Mouse (Mus musculus) embryonic facial prominence, embryonic 11.5 days (tissue): Measurements from ENCODE around the gene Unc93a. TPM values are rescaled to one million over a fixed set of nuclear protein-coding genes. Genes with fewer than 3 reads are reported as not detected.
"Not testable (repeated sequence)": the region's sequence is repeated elsewhere in the genome, so short reads cannot be mapped to it uniquely, and the experiment has no call there.

Experiments used
- ATAC-seq: fragments of 200-750 bp; cut with Nextera tagmentation; replicated peaks from 2 replicates; pipeline ENCODE4 v1.8.0; 2017; ENCODE audit warnings: low read depth; ENCODE audit not compliant: insufficient number of reproducible peaks, low FRiP score, low TSS enrichment
- DNase-seq: peaks from one replicate; pipeline ENCODE4 v3.0.0-alpha.2; 2015; ENCODE audit warnings: low spot score
- H3K27ac ChIP-seq: fragments of 300-500 bp; sonication (generic); replicated peaks from 2 replicates; pipeline ENCODE4 v1.5.1; 2014; ENCODE audit warnings: mild to moderate bottlenecking, low read depth, low read length, control low read depth
- H3K27me3 ChIP-seq: fragments of 300-500 bp; sonication (generic); 2 replicates; pipeline ENCODE4 v1.6.1; 2014; ENCODE audit warnings: mild to moderate bottlenecking, low read length, moderate library complexity, mixed read lengths; ENCODE audit not compliant: control insufficient read depth, insufficient read depth
- H3K36me3 ChIP-seq: fragments of 300-500 bp; sonication (generic); replicated peaks from 2 replicates; pipeline ENCODE4 v1.6.1; 2014; ENCODE audit warnings: low read depth, mild to moderate bottlenecking, low read length, moderate library complexity, mixed read lengths; ENCODE audit not compliant: control insufficient read depth, insufficient read depth
- H3K4me1 ChIP-seq: fragments of 300-500 bp; sonication (generic); 2 replicates; pipeline ENCODE4 v1.6.1; 2014; ENCODE audit warnings: low read length, mixed read lengths; ENCODE audit not compliant: control insufficient read depth, insufficient read depth
- H3K4me2 ChIP-seq: fragments of 300-500 bp; sonication (generic); 2 replicates; pipeline ENCODE4 v1.6.1; 2014; ENCODE audit warnings: low read depth, mild to moderate bottlenecking, control low read depth, low read length, moderate library complexity
- H3K4me3 ChIP-seq: fragments of 300-500 bp; sonication (generic); 2 replicates; pipeline ENCODE4 v1.5.1; 2014; ENCODE audit warnings: low read depth, low read length, control low read depth
- H3K9ac ChIP-seq: fragments of 300-500 bp; sonication (generic); replicated peaks from 2 replicates; pipeline ENCODE4 v1.6.1; 2014; ENCODE audit warnings: mild to moderate bottlenecking, control low read depth, low read length
- H3K9me3 ChIP-seq: fragments of 300-500 bp; sonication (generic); replicated peaks from 2 replicates; pipeline ENCODE4 v1.6.1; 2016; ENCODE audit warnings: mild to moderate bottlenecking, low read length, inconsistent platforms, mixed read lengths; ENCODE audit not compliant: control insufficient read depth
- WGBS: fragments of 180-500 bp; shearing (Covaris S2); extraction: QIAGEN DNeasy Blood & Tissue Kit; methylation state at CpG from one replicate; pipeline ENCODE4 v1.1.7; 2014; 5-methylcytosine and 5-hydroxymethylcytosine counted together
- polyA plus RNA-seq: library from polyadenylated mRNA; unstranded; fragments of >200 nt; fragmentation: Nextera tagmentation; extraction: Ambion mirVana; gene quantifications from 2 replicates; pipeline ENCODE4 v1.2.1, GENCODE M21; 2014

Unc93a gene
- polyA plus RNA-seq, 1 experiment from 2014 or later: not detected

- H3K4me3 ChIP-seq, H3K9me3 ChIP-seq, ATAC-seq, H3K4me1 ChIP-seq, H3K36me3 ChIP-seq, H3K27me3 ChIP-seq, H3K4me2 ChIP-seq, DNase-seq, H3K27ac ChIP-seq, H3K9ac ChIP-seq: not testable (repeated sequence)
- 59% methylated on average over 2 of the region's 9 CpGs for WGBS
Measured at GRCm38 (mm10) chr17:13112504-13113291, 18.9 kb downstream of the Unc93a start.

- not testable (repeated sequence) for ATAC-seq, H3K9ac ChIP-seq, H3K9me3 ChIP-seq, H3K27me3 ChIP-seq, H3K27ac ChIP-seq, H3K4me1 ChIP-seq, H3K4me2 ChIP-seq, DNase-seq, H3K4me3 ChIP-seq, H3K36me3 ChIP-seq
- WGBS: 87% methylated on average over 3 of the region's 5 CpGs
Measured at GRCm38 (mm10) chr17:13106563-13106962, 25.0 kb downstream of the Unc93a start.

GRCm38 (mm10) chr17:13092960-13093359, 38.6 kb downstream of the Unc93a start:
- H3K9ac ChIP-seq, ATAC-seq, H3K27me3 ChIP-seq, DNase-seq, H3K36me3 ChIP-seq, H3K27ac ChIP-seq, H3K4me1 ChIP-seq, H3K4me3 ChIP-seq, H3K9me3 ChIP-seq, H3K4me2 ChIP-seq: not testable (repeated sequence)
- WGBS: no CpG with 5 or more reads among the region's 4 CpGs

GRCm38 (mm10) chr17:13092100-13092764, 39.4 kb downstream of the Unc93a start:
- not testable (repeated sequence) for H3K27ac ChIP-seq, DNase-seq, H3K9ac ChIP-seq, H3K27me3 ChIP-seq, H3K36me3 ChIP-seq, H3K9me3 ChIP-seq, H3K4me2 ChIP-seq, H3K4me1 ChIP-seq, ATAC-seq, H3K4me3 ChIP-seq
- 67% methylated on average over 5 of the region's 8 CpGs for WGBS

GRCm38 (mm10) chr17:13091510-13091909, 40.1 kb downstream of the Unc93a start:
- DNase-seq, H3K4me3 ChIP-seq: not testable (repeated sequence)
- WGBS: no CpG with 5 or more reads among the region's 1 CpGs

GRCm38 (mm10) chr17:13069227-13069626, 62.4 kb downstream of the Unc93a start:
- 79% methylated on average over 3 of the region's 5 CpGs for WGBS
- H3K27ac ChIP-seq: not testable (repeated sequence)

More at GRCm38 (mm10) chr17:13091510-13091909, 40.1 kb downstream of the Unc93a start:
- ATAC-seq: 0 out of 2 replicates have a peak, but pooled peaks have one; percentile 14
- H3K9ac ChIP-seq, H3K9me3 ChIP-seq, H3K4me1 ChIP-seq, H3K36me3 ChIP-seq, H3K4me2 ChIP-seq, H3K27me3 ChIP-seq, H3K27ac ChIP-seq: not testable (repeated sequence)

GRCm38 (mm10) chr17:13067864-13068385, 63.7 kb downstream of the Unc93a start:
- WGBS: 20% methylated on average over 1 of the region's 4 CpGs
- H3K36me3 ChIP-seq, H3K9ac ChIP-seq, ATAC-seq, DNase-seq, H3K4me1 ChIP-seq, H3K27ac ChIP-seq, H3K9me3 ChIP-seq, H3K27me3 ChIP-seq, H3K4me3 ChIP-seq, H3K4me2 ChIP-seq: not testable (repeated sequence)

More at GRCm38 (mm10) chr17:13069227-13069626, 62.4 kb downstream of the Unc93a start:
- not testable (repeated sequence) for H3K27me3 ChIP-seq, H3K4me1 ChIP-seq, H3K9me3 ChIP-seq, DNase-seq, H3K4me3 ChIP-seq, H3K4me2 ChIP-seq, ATAC-seq, H3K9ac ChIP-seq, H3K36me3 ChIP-seq

- not testable (repeated sequence) for DNase-seq, H3K27ac ChIP-seq, H3K36me3 ChIP-seq, H3K4me2 ChIP-seq, H3K9me3 ChIP-seq, H3K27me3 ChIP-seq, H3K9ac ChIP-seq, H3K4me1 ChIP-seq, ATAC-seq, H3K4me3 ChIP-seq
- 96% methylated on average over 2 of the region's 7 CpGs for WGBS
Measured at GRCm38 (mm10) chr17:13062882-13063281, 68.7 kb downstream of the Unc93a start.
